Mouse (Mus musculus): ENCODE measurements around the gene Rras.

The Rras gene

GRCm38 (mm10) chr7:45017242-45018061, at the start of gene Rras:
TSS of gene Rras (plus strand) at chr7:45017961.
- DNase-seq = peak; percentile 96

- peak; percentile 92 for DNase-seq
Measured at GRCm38 (mm10) chr7:44970231-44970691, 47.5 kb upstream of the Rras start.

GRCm38 (mm10) chr7:44971142-44971541, 46.6 kb upstream of the Rras start:
- DNase-seq = no peak

- no peak for DNase-seq
Measured at GRCm38 (mm10) chr7:44973415-44974130, 44.2 kb upstream of the Rras start.

DNA sequence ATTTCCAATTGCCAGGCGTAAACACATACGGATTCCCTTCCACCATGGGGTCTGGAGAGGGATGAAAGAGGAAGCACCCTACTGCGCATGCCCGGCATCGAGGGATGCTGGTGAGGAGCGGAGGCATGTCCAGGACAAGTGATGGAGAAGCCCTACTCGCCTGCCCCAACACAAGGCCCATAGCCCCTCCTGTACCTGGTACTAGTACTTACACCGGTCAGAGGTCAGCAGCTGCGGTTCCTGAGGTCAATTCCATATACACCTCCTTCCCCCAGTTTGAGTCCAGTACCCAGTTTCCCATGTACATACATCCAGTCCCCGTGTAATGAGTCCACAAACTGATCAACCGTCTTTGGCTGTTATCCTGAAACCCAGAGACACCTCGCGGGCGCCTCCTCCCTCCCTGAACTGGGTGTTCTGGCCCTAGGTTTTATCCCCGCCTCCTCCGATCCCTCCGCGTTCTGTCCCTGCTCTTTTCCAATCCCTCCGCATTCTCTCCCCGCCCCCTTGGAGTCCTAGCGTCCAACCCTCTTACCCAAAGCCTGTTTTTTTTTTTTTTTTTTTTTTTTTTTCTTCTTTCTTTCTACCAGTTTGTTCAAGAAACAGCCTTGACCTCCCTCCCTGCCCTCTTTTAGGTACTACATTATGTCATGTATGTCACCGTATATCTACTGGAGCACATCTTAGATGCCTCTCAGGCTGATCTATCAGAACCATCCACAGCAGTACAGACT, 43.2 kb upstream of the Rras start, which contains the start of gene Cpt1c:
TSS of gene Cpt1c (minus strand) at position 469 of the 734 bp plus-strand sequence.
- DNase-seq = peak; percentile 88

DNA sequence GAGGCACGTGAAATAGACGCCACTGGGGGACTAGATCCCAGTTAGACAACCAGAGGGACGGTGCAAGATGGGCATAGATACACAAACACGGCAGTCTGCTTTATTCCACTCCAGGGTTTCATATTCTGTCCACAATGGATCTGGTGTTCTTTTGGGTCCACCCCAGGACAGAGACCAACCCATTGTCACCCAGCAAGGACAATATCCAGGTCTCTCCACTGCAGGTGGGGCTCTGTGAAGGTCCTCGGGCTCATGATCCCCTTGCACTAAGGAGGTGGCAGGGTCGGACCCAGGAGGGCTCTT, 42.7 kb upstream of the Rras start:
- no peak for DNase-seq

DNA sequence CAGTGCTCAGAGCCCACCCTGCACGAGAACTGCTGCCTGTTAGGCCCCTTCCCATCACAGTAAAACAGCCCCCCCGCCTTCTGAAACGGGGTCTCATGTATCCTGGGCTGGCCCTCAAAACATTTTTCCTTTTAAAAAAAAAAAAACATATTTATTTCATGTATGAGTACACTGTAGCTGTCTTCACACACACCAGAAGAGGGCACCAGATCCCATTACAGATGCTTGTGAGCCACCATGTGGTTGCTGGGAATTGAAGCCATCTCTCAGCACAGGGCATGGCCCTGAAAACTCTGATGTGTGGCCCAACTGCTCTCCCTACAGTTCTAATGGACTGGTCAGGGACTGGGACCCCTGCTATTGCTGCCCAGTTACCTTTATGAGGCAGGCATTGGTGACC, 39.5 kb upstream of the Rras start:
- no peak for DNase-seq

- no peak for DNase-seq
Measured at GRCm38 (mm10) chr7:44981539-44981938, 36.2 kb upstream of the Rras start.

DNA sequence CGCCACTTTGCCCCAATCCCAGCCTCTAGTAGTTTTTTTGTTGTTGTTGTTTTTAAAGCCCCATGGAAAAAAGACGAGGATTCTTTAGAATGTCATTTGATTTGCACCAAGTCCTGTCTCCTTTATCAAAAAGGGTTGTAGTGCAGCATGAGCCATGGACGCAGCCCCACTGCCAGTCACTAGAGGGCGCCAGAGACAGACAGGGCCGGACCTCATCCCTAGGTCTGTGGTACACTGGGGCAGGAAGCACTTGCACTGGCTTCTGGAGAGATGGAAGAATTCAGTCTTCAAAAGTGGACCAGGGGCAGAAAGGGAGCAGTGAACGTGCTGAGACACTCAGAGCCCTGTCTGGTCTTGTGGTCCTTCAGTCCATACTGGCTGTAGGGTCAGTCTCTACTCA, 34.7 kb upstream of the Rras start:
- peak; percentile 74 for DNase-seq

DNA sequence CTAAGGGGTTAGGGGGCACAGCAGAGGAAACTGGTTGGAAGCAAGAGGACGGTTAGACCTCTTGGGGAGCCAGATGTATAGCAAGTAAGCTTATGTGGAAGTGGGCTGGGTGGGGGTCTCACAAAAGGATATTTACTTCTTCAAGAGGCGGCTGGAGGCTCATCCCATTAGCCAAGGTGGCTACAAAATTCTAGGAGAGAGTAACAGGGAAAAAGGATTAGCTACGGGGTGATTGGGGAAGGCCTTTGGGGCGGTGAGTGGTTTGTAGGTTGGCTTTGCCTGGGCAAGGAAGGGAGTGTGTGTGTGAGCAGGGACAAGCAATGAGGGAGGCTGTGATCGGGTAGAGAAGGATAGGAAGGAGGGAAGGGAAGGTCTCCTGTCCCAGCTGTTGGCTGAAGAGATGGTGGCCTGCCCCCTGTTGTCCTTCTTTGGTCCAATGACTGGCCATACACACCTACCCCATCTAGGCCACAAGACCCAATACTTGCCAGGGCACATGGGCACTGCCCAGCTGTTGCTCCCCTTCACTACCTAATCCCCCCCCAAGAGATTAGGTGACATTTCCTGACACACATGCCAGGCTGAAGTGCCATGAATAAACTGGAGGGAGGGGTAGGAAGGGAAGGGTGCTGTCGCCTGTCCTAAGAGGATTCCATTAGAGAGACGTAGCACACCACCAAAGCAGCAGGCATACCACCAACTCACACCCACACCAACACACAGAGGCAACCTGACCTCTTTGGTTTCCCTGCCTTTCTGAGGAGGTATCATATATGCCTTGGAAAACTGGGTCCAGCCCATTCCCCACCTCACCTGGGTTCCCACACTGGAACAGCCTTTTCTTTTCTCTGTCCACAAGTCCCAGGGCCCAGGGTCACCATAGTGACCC, 33.6 kb upstream of the Rras start:
- no peak for DNase-seq

GRCm38 (mm10) chr7:44984833-44985164, 33.0 kb upstream of the Rras start:
- DNase-seq = no peak

GRCm38 (mm10) chr7:44985595-44986191, 32.1 kb upstream of the Rras start:
- DNase-seq = peak; percentile 65

DNA sequence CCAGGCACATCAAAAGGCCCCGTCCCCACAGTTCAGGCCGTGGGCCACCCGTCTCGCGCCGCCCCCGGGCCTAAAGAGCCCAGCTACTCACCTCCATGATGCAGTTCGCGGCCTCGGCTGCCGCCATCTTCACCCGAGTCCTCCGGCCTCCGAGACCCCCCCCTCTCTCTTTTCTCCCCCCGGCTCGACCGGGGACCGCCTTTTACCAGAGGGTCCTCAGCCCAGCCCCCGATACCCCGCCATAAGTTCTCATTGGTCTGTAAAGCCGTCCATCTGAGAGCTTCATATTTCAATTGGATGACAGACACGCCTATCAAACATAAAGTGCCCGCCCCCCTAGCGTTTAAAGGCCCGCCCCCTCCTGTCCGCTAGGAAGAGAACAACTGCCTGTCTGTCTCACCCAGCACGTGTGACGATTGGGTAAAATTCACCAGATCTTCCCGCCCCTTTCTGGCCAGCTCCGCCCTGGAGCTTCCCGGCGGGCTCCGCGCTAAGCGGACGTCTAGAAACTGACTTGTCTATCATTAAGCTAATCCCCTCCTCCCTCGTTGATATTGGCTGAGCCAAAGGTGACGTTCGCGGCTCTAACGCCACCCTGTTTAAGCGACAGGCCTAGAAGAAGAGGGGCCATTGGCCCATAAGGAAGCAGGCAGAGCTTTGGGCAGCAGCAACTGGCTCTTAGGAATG, 31.4 kb upstream of the Rras start, which contains the start of gene Prmt1:
TSS of gene Prmt1 (minus strand) at position 377 of the 687 bp plus-strand sequence.
- DNase-seq = peak; percentile 100

- DNase-seq = no peak
Measured at GRCm38 (mm10) chr7:44986879-44987718, 30.7 kb upstream of the Rras start.

GRCm38 (mm10) chr7:44996672-44997071, 21.1 kb upstream of the Rras start:
- no peak for DNase-seq

DNA sequence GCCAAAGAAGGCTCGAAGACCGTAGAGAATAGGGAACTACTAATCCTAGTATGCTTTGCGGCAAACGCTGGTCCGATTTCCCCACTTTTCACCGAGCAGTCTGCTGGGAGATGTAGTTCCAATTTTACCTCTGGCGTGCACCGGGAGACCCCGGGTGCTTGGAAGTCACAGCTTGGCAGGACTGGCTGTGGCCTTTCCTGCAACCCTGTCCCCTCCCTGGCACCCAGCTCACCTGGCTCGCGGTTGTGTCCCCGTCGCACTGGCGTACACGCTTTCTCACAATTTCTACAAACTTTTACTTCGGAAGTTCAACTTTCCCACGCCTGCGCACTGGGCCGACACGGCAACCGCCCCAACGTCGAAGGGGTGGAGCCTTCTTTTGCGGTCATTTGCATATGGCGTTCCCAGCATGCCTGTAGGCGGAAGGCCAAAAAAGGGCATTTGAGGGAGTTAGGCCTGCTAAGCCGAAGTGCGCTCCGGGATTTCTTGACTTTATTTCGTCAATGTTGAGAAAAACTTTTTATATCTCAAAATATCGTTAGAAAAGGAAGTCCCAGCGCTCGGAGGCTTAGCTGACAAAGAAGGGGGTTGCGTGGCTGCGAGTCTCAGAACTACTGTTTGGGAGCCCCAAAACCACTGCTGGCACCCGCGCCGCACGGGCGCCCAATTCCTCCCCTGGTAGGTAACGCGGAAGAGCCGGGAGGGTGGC, 20.4 kb upstream of the Rras start, which contains the start of gene Irf3:
TSS of gene Irf3 (plus strand) at position 418 of the 709 bp plus-strand sequence.
- DNase-seq = peak; percentile 96

DNA sequence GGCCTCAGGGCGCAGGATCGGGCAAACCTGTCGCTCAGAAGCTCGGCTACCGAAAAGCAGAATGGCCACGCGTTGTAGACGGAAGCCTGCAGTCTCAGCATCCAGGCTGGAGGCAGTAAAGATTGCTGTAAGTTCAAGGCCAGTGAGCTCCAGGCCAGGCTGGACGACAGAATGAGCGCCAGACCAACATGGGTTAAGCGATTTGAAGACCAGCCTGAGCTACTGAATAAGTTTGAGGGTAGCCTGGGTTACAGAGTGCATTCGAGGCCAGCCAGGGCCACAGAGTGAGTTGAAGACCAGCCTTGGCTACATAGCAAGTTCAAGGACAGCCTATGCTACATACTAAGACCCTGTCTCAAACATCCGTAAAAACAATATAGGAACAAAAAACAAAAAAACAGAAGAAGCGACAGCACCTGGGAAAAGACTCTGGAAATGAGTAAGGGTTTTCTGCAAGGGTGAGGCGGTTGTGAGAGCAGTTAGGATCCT, 19.8 kb upstream of the Rras start:
- DNase-seq = no peak

DNA sequence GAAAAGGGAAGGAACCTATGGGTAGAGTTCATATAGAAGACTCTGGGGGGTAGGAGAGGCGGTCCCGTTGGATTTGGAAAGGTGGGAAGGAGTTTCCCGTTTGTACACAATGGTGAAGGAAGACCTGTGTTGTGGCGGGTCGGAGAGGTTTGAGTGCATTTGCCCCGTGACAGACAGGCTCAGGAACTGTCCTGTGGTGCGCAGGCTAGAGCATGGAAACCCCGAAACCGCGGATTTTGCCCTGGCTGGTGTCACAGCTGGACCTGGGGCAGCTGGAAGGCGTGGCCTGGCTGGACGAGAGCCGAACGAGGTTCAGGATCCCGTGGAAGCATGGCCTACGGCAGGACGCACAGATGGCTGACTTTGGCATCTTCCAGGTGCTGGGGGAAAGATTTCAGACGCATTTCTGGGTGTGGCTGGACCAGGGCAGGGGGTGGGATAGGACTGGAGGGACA, 19.2 kb upstream of the Rras start, which contains the start of gene Bcl2l12:
TSS of gene Bcl2l12 (minus strand) at position 212 of the 455 bp plus-strand sequence.
- no peak for DNase-seq

GRCm38 (mm10) chr7:44999753-45000152, 18.0 kb upstream of the Rras start:
- no peak for DNase-seq
